Mouse (Mus musculus) megakaryocyte, embryonic 14.5 days (primary cell): ENCODE results near the gene Mtus2. TPM values are rescaled to one million over a fixed set of nuclear protein-coding genes. Genes with fewer than 3 reads are reported as not detected.

Experiments used
- H3K27me3 ChIP-seq: replicated peaks from 2 replicates; pipeline ENCODE3; 2012; ENCODE audit warnings: inconsistent platforms
- H3K36me3 ChIP-seq: replicated peaks from 2 replicates; pipeline ENCODE3; 2012; ENCODE audit warnings: low read length, inconsistent platforms, mixed read lengths
- H3K4me1 ChIP-seq: 2 replicates; pipeline ENCODE4 v1.6.1; 2012; ENCODE audit warnings: inconsistent platforms
- H3K4me3 ChIP-seq: replicated peaks from 2 replicates; pipeline ENCODE3; 2012; ENCODE audit warnings: moderate library complexity, mild to moderate bottlenecking, inconsistent platforms
- H3K9me3 ChIP-seq: 2 replicates; pipeline ENCODE4 v1.6.1; 2012; ENCODE audit warnings: inconsistent platforms
- FLI1 ChIP-seq: IDR thresholded peaks from 2 replicates; pipeline ENCODE4 v1.6.1; 2012; ENCODE audit warnings: low read length, inconsistent platforms, mixed read lengths
- GATA1 ChIP-seq: IDR thresholded peaks from 3 replicates; pipeline ENCODE4 v1.6.1; 2012; ENCODE audit warnings: mixed read lengths, low read length, inconsistent platforms, borderline replicate concordance
- polyA plus RNA-seq: library from polyadenylated mRNA; stranded (reverse); fragments of >175 nt; gene quantifications from 2 replicates; pipeline ENCODE4 v1.2.3, GENCODE M21; 2012; ENCODE audit warnings: low replicate concordance; ENCODE audit not compliant: insufficient read depth

Mtus2 gene
- polyA plus RNA-seq, 1 experiment, result not detected

DNA sequence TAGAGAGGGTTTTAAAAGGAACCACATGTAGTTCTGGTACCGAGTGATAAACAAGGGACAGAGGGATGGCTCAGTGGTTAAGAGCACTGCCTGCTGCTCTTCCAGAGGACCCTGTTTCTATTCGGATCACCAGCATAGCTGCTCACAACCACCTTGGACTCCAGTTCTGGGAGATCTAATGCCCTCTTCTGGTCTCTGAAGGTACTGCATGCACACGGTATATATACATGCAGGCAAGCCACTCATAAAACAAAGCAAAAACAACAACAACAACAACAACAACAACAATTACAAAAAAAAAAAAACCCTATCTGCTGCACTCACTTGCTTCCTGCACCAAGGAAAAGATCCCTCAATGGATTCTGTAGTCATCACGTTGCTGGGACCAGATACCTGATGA lies 104.7 kb downstream of the Mtus2 start:
- no peaks in the 10 kb centered on the region for H3K27me3 ChIP-seq
- H3K4me1 ChIP-seq, result no peaks in the 10 kb centered on the region
- TF ChIP-seq GATA1, result no peak
- TF ChIP-seq FLI1, result no peak
- no peaks in the 10 kb centered on the region for H3K36me3 ChIP-seq
- H3K9me3 ChIP-seq, result peaks cover 67% of the 10 kb centered on the region
- H3K4me3 ChIP-seq, result no peak overlapping the region

DNA sequence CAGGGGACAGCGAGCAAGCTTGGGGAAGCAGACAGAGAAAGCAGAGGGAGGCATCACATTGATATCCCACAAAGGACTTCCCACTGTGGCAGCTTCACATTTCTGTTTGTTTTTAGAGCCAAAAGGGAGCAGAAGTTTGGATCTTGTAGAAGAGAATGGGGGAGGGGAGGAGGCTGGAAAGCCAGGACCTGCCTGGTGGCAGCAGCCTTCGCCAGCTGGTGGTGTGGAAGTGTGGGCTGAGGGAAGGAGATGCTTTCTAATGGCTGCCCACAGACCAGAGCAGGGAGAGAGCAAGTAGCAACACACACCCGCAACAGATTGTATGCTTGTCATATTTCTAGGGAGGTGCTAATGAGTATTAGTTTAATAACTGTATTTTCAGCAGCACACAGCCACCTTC lies 106.6 kb downstream of the Mtus2 start:
- Histone ChIP-seq H3K27me3 (no peaks in the 10 kb centered on the region), H3K4me3 (no peak overlapping the region), H3K9me3 (peaks cover 63% of the 10 kb centered on the region), H3K36me3 (no peaks in the 10 kb centered on the region), H3K4me1 (no peaks in the 10 kb centered on the region)
- no peak for TF ChIP-seq GATA1
- no peak for TF ChIP-seq FLI1

DNA sequence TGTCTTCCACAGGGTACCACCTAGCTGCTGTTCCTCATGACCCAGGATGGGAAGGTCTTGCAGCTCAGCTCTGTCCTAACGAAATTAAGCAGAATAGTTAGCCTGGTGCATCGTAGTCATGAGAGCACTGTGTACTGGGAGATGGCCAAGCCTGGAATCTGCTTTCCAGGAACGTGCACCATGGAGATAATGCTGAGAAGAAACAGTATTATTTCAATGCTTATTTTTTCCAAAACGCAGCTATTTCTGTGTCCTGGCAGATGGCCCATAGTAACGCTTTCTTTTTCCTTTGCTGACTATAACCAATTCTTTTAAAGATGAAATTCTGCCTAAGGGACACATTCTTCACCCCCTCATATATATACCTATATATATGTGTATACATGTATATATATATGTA lies 108.1 kb downstream of the Mtus2 start:
- Histone ChIP-seq H3K36me3 (no peaks in the 10 kb centered on the region), H3K9me3 (peaks cover 61% of the 10 kb centered on the region), H3K27me3 (no peaks in the 10 kb centered on the region), H3K4me3 (no peak overlapping the region), H3K4me1 (no peaks in the 10 kb centered on the region)
- TF ChIP-seq GATA1 (no peak), FLI1 (no peak)

DNA sequence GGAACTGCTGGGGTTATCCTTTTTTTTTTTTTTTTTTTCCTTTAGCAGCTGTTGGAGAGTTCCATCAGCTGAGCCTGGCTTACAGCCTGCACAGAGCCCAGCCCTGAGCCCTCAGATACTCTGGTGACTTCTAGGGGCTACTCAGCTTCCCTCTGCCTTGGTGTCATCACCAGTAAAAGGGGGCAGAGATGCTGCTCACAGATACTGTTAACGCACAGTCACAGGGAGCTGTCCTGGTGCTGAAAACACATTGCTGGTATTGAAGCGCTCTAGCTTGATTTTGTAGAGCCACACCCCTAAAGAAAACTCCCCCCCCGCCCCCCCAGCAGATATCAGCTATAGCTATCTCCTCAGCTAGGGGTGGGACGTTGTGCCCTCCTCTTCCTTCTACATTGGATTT lies 112.8 kb downstream of the Mtus2 start:
- H3K4me1 ChIP-seq, result no peaks in the 10 kb centered on the region
- no peak for TF ChIP-seq GATA1
- no peak for TF ChIP-seq FLI1
- H3K4me3 ChIP-seq, result no peak overlapping the region
- H3K36me3 ChIP-seq, result no peaks in the 10 kb centered on the region
- no peaks in the 10 kb centered on the region for H3K27me3 ChIP-seq
- H3K9me3 ChIP-seq, result peaks cover 62% of the 10 kb centered on the region

DNA sequence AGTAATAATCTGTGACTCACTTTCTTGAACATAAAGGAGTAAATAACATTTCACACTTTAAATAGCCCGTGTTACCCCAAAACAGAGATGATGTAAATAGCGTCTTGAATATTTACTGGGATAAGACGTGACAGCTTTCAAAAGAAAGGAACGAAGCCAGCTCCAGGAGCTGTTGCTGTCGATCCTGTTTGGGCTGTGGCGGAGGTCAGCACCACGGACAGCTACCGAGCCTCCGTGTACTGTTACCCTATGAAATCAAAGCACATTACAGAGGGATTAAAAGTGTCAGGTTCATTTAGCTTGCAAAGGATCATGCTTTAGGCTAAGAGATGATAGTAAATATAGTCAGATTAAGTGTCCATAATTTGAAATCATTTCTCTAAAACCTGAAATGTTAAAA lies 114.7 kb downstream of the Mtus2 start:
- TF ChIP-seq GATA1 (no peak), FLI1 (no peak)
- Histone ChIP-seq H3K27me3 (no peaks in the 10 kb centered on the region), H3K4me3 (no peak overlapping the region), H3K9me3 (peaks cover 68% of the 10 kb centered on the region), H3K4me1 (no peaks in the 10 kb centered on the region), H3K36me3 (no peaks in the 10 kb centered on the region)

DNA sequence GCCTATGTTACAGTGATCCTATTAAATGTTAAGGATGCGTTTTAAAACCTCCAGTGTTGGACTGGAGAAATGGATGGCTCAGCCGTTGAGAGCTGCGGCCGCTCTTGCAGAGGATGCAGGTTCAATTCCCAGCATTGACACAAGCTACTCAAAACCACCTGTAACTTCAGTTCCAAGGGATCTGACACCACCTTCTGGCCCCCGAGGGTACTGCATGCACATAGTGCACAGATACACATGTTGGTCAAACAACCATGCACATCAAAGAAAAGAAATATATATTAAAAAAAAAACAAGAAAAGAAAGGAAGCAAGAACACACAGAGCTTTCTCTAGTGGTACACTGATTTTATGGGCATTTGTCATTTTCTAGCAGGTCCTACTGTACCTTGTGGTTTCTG lies 116.3 kb downstream of the Mtus2 start:
- no peak for TF ChIP-seq FLI1
- no peak for TF ChIP-seq GATA1
- H3K9me3 ChIP-seq, result peaks cover 79% of the 10 kb centered on the region
- H3K4me3 ChIP-seq, result no peak overlapping the region
- no peaks in the 10 kb centered on the region for H3K36me3 ChIP-seq
- H3K27me3 ChIP-seq, result no peaks in the 10 kb centered on the region
- H3K4me1 ChIP-seq, result no peaks in the 10 kb centered on the region

DNA sequence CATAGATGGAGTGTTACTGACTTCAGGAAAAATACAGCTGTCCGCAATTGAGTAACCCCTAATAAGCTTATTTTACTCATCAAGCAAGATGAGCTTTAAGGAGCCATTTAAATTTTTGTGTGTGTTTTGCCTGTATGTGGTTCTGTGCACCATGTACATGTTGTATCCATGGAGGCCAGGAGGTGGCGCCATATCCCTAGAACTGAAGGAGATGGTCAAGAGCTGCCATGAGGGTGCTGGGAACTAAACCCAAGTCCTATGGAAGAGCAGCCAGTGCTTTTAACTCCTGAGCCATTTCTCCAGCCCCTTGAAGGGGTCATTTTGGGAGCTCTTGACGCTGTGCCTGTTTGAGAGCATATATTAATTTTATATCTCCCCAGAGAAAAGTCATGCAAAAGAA lies 122.6 kb downstream of the Mtus2 start:
- no peaks in the 10 kb centered on the region for H3K36me3 ChIP-seq
- no peaks in the 10 kb centered on the region for H3K4me1 ChIP-seq
- H3K27me3 ChIP-seq, result no peaks in the 10 kb centered on the region
- TF ChIP-seq GATA1 (no peak), FLI1 (no peak)
- H3K4me3 ChIP-seq, result no peak overlapping the region
- H3K9me3 ChIP-seq, result peaks cover 73% of the 10 kb centered on the region

DNA sequence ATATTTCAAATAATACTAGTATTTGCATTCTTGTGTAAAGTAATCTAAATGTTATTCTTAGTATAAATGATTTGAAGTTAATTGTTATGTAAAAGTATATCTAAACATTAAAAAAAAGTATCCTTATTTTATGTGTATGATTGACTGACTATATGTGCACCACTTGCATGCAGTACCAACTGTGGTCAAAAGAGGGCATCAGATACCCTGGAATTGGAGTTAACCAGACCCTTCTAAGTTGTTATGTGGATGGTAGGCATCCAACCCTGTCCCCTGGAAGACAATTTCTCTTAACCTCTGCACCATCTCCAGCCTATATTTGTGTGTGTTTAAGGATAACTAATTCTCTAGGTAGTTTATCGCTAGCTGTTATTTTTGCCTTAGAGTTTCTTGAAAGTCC lies 126.4 kb downstream of the Mtus2 start:
- TF ChIP-seq FLI1, result no peak
- no peak for TF ChIP-seq GATA1
- H3K36me3 ChIP-seq, result no peaks in the 10 kb centered on the region
- no peaks in the 10 kb centered on the region for H3K4me1 ChIP-seq
- H3K27me3 ChIP-seq, result no peaks in the 10 kb centered on the region
- H3K9me3 ChIP-seq, result peaks cover 55% of the 10 kb centered on the region
- H3K4me3 ChIP-seq, result no peak overlapping the region

DNA sequence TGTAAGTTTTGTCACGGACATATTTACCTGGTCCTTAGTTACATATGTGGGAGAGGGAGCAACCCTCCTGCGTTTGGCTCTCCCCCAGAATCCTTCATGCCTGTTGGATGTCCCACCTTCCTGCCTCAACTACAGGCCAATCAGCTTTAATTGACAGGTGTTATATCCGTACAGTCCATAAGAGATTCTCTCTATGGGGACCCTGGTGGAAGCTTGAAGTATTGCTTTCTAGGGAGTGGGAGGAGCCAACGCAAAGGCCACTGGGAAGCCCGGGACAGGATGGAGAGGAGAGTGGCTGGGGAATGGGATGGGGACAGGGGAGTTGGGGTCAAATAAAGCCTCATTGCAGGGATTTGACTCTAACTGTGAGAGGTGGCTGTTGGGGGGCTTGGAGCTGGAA lies 127.6 kb downstream of the Mtus2 start:
- TF ChIP-seq GATA1, result no peak
- Histone ChIP-seq H3K4me3 (no peak overlapping the region), H3K36me3 (no peaks in the 10 kb centered on the region), H3K9me3 (peaks cover 56% of the 10 kb centered on the region), H3K27me3 (no peaks in the 10 kb centered on the region), H3K4me1 (no peaks in the 10 kb centered on the region)

DNA sequence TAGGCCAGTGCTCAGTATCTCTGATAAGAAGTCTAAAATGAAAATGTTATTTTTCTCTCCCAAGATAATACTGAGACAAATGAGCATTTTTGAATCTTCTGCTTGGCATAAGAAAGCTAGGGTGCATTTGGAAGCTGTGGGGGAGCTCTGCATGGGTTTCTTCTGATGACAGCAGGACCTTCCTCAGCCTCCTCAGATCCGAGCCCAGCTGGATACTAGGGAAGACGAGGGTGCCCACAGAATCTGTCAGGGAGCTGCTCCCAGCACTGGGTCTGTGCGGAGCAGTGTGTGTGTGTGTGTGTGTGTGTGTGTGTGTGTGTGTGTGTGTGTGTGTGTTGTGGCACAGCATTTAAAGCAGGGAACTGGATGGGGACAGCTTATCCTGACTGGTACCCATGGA lies 130.7 kb downstream of the Mtus2 start:
- Histone ChIP-seq H3K4me3 (no peak overlapping the region), H3K9me3 (peaks cover 58% of the 10 kb centered on the region), H3K4me1 (no peaks in the 10 kb centered on the region), H3K36me3 (no peaks in the 10 kb centered on the region), H3K27me3 (no peaks in the 10 kb centered on the region)
- TF ChIP-seq GATA1, result no peak
- TF ChIP-seq FLI1, result no peak

DNA sequence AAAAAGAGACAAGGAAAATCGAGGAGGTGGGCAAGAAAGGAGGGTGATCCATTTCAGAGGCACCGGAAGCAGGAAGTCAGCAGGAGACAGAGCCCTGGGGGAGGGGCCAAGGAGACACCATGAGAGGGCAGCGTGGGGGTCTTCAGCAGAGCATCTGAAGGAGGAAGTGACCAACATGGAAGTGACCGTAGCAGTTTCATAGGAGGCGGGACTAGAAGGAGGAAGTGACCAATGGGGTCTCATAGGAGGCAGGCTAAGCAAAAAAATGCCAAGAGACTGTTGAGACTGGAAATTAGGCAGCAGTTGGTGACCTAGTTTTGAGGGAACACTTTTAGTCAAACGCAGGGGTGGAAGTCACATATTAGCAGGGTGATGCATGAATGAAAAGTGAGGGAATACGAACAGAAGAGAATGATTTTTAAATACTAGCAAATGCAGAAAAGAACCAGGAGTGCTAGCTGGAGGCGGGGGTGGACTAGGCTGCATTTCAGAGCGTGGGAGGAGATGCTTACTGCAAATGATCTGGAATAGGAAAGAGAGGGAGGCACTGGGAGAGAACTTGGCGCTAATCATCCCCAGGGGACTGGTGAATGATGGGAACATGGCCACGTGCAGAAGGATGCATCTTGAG lies 133.2 kb downstream of the Mtus2 start:
- Histone ChIP-seq H3K4me1 (no peaks in the 10 kb centered on the region), H3K9me3 (peaks cover 45% of the 10 kb centered on the region)

More for the DNA sequence above, 133.2 kb downstream of the Mtus2 start:
- Histone ChIP-seq H3K27me3 (no peaks in the 10 kb centered on the region), H3K36me3 (no peaks in the 10 kb centered on the region), H3K4me3 (no peak overlapping the region)
- no peak for TF ChIP-seq GATA1
- no peak for TF ChIP-seq FLI1
